Mouse (Mus musculus) bone marrow, adult 2 months (tissue): ENCODE data around the gene Gm21915.

Experiments
- CTCF ChIP-seq: fragments of 200-500 bp; IDR thresholded peaks from 2 replicates; pipeline ENCODE4 v1.5.1; 2011; ENCODE audit warnings: low read length, control low read depth; ENCODE audit not compliant: control insufficient read depth, insufficient read depth
- POLR2A ChIP-seq: fragments of 200-500 bp; IDR thresholded peaks from 2 replicates; pipeline ENCODE4 v1.6.1; 2011; ENCODE audit warnings: low read depth, mild to moderate bottlenecking, control low read depth, low read length, borderline replicate concordance; ENCODE audit not compliant: control insufficient read depth

DNA sequence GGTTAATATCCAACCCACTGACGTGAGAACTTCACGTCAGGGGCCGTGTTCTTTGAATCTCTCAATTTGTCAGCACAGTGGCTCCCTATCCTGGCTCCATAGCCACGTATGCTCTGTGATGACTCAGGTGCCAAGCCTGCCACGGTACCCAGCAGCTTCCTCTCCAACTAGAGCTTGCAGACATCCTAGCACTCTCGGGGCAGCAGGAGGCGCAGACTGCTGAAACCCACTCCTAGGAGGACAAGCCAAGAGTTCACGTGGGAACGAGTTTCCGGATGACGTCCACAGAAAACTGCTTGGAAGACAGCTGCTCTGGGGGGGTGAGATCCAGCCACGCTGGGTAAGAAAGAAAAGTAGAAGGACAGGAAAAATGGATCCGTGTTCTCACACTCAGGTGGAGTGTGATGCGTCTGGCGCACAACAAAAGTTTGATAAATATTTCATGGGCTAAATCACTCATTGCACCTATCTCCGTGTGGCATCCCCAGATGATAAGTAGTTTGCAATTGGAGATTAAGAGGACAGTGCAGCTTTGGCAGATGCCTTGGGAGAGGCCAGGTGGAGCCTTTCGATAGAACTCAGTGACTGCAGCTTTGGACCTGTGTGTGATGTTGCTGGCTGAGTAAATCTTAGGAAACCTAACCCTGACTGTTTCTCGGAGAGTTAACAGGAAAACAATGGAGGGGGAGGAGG lies 46.9 kb downstream of the Gm21915 start:
- TF ChIP-seq CTCF = no peak
- no peak for TF ChIP-seq POLR2A
